Mouse (Mus musculus) ES-E14 (cell line): ENCODE data around the gene Dpysl5.

Source experiments
- CHD2 ChIP-seq: IDR thresholded peaks from 2 replicates; pipeline ENCODE4 v1.6.1; 2014; ENCODE audit warnings: mild to moderate bottlenecking, low read depth, low read length, inconsistent platforms
- HCFC1 ChIP-seq: IDR thresholded peaks from 2 replicates; pipeline ENCODE4 v1.6.1; 2012; ENCODE audit warnings: low read length, inconsistent platforms, borderline replicate concordance; ENCODE audit not compliant: insufficient read depth
- MAFK ChIP-seq: IDR thresholded peaks from 2 replicates; pipeline ENCODE4 v1.6.1; 2014; ENCODE audit warnings: mild to moderate bottlenecking, low read depth, low read length, inconsistent platforms; ENCODE audit not compliant: insufficient read depth
- ZC3H11A ChIP-seq: IDR thresholded peaks from 2 replicates; pipeline ENCODE4 v1.6.1; 2012; ENCODE audit warnings: low read depth, mild to moderate bottlenecking, inconsistent platforms, low read length, borderline replicate concordance
- ZNF384 ChIP-seq: IDR thresholded peaks from 2 replicates; pipeline ENCODE4 v1.6.1; 2012; ENCODE audit warnings: low read depth, low read length, inconsistent platforms

DNA sequence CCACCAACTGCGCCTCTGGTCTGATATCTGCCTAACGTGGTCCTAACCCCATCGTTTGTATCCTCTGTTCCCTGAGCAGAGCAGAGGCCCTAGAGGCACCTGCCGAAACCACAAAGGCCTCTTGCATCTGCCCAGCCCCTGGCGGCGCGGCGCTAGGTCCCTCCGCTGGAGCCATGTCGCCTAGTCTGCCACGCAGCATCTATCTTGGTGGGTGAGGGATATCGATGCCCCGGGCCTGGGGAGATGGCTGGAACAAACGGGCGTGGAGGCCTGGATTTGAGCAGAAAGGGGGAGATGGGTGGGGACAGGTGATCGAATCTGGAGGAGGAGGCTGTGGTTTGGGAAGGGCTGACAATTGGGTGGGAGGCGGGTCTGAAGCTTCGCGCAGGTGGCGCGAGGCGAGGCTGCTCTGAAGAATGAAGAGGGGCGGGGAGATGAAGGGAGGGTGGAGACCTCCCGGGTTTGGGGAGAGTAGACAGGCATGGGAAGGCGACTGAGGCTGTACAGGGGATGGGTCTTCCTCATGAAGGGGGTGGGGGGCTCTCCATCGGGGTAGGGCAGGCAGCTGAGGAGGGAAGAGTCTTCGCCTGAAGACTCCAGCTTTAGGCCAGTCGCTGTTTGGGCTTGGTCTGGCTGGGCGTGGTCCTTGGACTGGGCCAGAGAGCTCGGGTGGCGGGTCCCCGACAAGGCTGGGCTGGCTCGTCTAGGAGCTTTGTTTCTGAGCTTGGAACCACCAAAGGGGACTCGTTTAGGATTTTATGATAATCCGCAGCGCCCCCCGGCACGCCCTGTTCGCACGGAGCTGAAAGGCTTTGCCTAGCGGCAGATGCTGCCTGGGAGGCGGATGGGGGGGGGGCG is 1.3 kb downstream of the Dpysl5 start:
- no peak for TF ChIP-seq MAFK
- TF ChIP-seq ZNF384: no peak
- TF ChIP-seq HCFC1: no peak
- TF ChIP-seq ZC3H11A: no peak
- TF ChIP-seq CHD2: no peak
